Mouse (Mus musculus) kidney, embryonic 15.5 days (tissue): ENCODE data around the gene Sucnr1. TPM values are rescaled to one million over a fixed set of nuclear protein-coding genes. Genes with fewer than 3 reads are reported as not detected.
"Not testable (repeated sequence)": the region's sequence is repeated elsewhere in the genome, so short reads cannot be mapped to it uniquely, and the experiment has no call there.

Experiments
- ATAC-seq: fragments of 200-750 bp; cut with Nextera tagmentation; replicated peaks from 2 replicates; pipeline ENCODE4 v1.8.0; 2017; ENCODE audit warnings: moderate TSS enrichment; ENCODE audit not compliant: low FRiP score
- H3K27ac ChIP-seq: fragments of 300-500 bp; sonication (generic); 2 replicates; pipeline ENCODE4 v1.5.1; 2015; ENCODE audit warnings: mild to moderate bottlenecking, inconsistent platforms
- H3K27me3 ChIP-seq: fragments of 300-500 bp; sonication (generic); 2 replicates; pipeline ENCODE4 v1.6.1; 2015; ENCODE audit warnings: inconsistent platforms
- H3K36me3 ChIP-seq: fragments of 300-500 bp; sonication (generic); 2 replicates; pipeline ENCODE4 v1.6.1; 2015; ENCODE audit warnings: inconsistent platforms
- H3K4me1 ChIP-seq: fragments of 300-500 bp; sonication (generic); 2 replicates; pipeline ENCODE4 v1.6.1; 2015; ENCODE audit warnings: inconsistent platforms
- H3K4me2 ChIP-seq: fragments of 300-500 bp; sonication (generic); 2 replicates; pipeline ENCODE4 v1.6.1; 2015; ENCODE audit warnings: moderate library complexity, mild to moderate bottlenecking, inconsistent platforms
- H3K4me3 ChIP-seq: fragments of 300-500 bp; sonication (generic); replicated peaks from 2 replicates; pipeline ENCODE4 v1.5.1; 2015; ENCODE audit warnings: mild to moderate bottlenecking, inconsistent platforms
- H3K9ac ChIP-seq: fragments of 300-500 bp; sonication (generic); 2 replicates; pipeline ENCODE4 v1.6.1; 2015; ENCODE audit warnings: mild to moderate bottlenecking, inconsistent platforms
- H3K9me3 ChIP-seq: fragments of 300-500 bp; sonication (generic); replicated peaks from 2 replicates; pipeline ENCODE4 v1.6.1; 2016; ENCODE audit warnings: inconsistent platforms
- WGBS: fragments of 180-500 bp; shearing (Covaris S2); methylation state at CpG from one replicate; pipeline ENCODE4 v1.1.7; 2015; ENCODE audit warnings: mixed read lengths; 5-methylcytosine and 5-hydroxymethylcytosine counted together
- polyA plus RNA-seq: library from polyadenylated mRNA; unstranded; fragments of >200 nt; fragmentation: Nextera tagmentation; extraction: Ambion mirVana; gene quantifications from 2 replicates; pipeline ENCODE4 v1.2.1, GENCODE M21; 2015

The Sucnr1 gene
- polyA plus RNA-seq, 1 experiment from 2014 or later: 4.4 TPM

- no peak overlapping the region for H3K27ac ChIP-seq
- 69% methylated on average over 2 of the region's 2 CpGs for WGBS
- no peak overlapping the region for H3K4me3 ChIP-seq
- no peaks in the 10 kb centered on the region for H3K27me3 ChIP-seq
- no peaks in the 10 kb centered on the region for H3K4me1 ChIP-seq
- H3K9me3 ChIP-seq: no peaks in the 10 kb centered on the region
- ATAC-seq: no peak
- H3K4me2 ChIP-seq: no peak overlapping the region
- H3K36me3 ChIP-seq: no peaks in the 10 kb centered on the region
- no peak overlapping the region for H3K9ac ChIP-seq
Observed at GRCm38 (mm10) chr3:60094386-60095156, 12.9 kb downstream of the Sucnr1 start.

DNA sequence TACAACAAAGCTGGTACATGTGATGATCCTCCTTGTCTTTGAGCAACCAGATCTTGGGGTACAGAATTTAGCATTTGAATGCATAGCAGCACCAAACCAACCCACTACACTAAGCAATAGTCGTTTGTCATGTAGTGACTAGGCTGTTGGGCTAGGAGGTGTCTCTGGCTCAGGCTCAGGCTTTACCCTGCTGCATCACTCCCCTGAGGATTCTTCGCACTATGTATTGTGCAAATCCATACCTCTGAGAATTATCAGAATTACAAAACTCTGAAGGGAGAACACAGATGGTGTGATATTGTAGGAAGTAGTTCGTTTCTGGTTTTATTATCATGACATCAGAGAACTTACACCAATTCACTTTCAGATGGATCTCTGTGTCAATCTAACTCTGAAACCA is 15.3 kb downstream of the Sucnr1 start:
- Histone ChIP-seq H3K27ac (no peak overlapping the region), H3K9ac (no peak overlapping the region), H3K4me1 (no peaks in the 10 kb centered on the region), H3K4me2 (no peak overlapping the region), H3K4me3 (no peak overlapping the region), H3K9me3 (no peaks in the 10 kb centered on the region), H3K27me3 (no peaks in the 10 kb centered on the region), H3K36me3 (no peaks in the 10 kb centered on the region)
- no peak for ATAC-seq
- 70% methylated on average over 3 of the region's 3 CpGs for WGBS

DNA sequence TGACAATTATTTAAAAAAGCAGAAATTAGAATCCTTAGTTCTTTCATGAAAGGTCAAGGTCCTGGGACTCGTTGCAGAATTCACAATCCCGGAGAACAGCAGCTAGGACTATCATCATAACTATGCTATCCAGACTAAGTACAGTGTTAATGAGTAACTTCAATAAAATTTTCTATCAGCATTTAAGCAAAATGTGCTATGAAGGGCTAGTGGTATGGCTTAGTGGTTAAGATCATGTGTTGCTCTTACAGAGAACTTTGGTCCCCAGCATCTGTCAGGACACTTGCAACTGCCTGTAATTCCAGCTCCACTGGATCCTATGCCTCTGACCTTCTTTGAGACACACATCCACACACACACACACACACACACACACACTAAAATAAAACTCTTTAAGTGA is 15.8 kb downstream of the Sucnr1 start:
- WGBS: 80% methylated on average over 2 of the region's 2 CpGs
- Histone ChIP-seq H3K27me3 (no peaks in the 10 kb centered on the region), H3K9me3 (no peaks in the 10 kb centered on the region), H3K9ac (no peak overlapping the region), H3K4me1 (no peaks in the 10 kb centered on the region), H3K4me2 (no peak overlapping the region), H3K27ac (no peak overlapping the region), H3K36me3 (no peaks in the 10 kb centered on the region), H3K4me3 (no peak overlapping the region)
- ATAC-seq: no peak

DNA sequence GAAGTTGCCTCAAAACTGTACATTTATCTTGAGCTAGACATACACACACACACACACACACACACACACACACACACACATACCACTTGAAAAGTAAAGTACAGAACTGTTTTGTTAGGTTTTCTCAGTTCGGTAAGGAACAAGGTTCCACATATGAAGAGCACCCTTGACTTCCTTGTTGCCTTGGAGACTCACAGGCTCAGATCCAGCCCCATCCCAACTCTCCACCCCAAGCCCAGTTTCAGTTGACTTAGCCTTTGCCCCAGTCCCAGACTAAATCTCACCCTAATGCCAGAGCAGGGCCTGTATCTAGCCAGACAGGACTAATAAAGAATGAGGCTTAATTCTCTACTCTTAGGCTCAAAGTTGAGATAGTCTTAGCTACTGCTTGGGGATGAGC is 16.9 kb downstream of the Sucnr1 start:
- no peak overlapping the region for H3K9ac ChIP-seq
- no peak for ATAC-seq
- H3K27ac ChIP-seq: no peak overlapping the region

DNA sequence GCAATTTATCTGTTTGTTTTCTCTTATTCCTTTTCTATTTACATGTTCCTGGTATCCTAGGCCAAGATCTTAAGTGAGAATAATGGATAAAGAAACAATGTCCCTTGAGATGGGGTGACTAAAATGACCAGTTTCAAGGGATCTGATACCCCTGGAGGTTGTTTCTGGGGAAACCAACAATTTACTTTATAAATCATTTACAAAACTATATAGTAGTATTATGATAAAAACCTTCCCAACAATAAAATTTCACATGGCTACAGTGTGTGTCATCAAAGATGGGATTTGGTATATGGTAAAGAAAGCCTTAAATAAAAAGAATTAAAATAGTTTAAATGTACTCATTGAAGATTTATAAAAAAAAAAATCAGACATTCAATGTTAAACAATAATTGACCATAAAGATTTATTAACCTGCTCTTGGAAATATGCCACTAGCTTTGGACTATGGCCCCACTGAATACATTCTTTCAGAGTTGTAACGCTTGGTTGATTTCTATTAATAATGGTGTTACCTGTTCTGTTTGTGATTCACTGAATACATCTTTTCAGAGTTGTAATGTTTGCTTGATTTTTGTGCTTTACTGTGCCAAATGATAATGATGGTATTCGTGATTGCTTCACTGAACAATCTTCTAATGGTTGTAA is 22.9 kb downstream of the Sucnr1 start:
- Histone ChIP-seq H3K9me3 (no peaks in the 10 kb centered on the region), H3K4me1 (no peaks in the 10 kb centered on the region), H3K4me3 (no peak overlapping the region), H3K9ac (no peak overlapping the region), H3K27me3 (no peaks in the 10 kb centered on the region), H3K4me2 (no peak overlapping the region), H3K27ac (no peak overlapping the region), H3K36me3 (no peaks in the 10 kb centered on the region)
- 66% methylated on average over 2 of the region's 2 CpGs for WGBS
- ATAC-seq: no peak

More for the DNA sequence above, 16.9 kb downstream of the Sucnr1 start:
- H3K36me3 ChIP-seq: no peaks in the 10 kb centered on the region
- WGBS: 92% methylated on average over 1 of the region's 1 CpGs
- H3K4me3 ChIP-seq: no peak overlapping the region
- no peaks in the 10 kb centered on the region for H3K4me1 ChIP-seq
- no peaks in the 10 kb centered on the region for H3K9me3 ChIP-seq
- no peak overlapping the region for H3K4me2 ChIP-seq
- H3K27me3 ChIP-seq: no peaks in the 10 kb centered on the region

DNA sequence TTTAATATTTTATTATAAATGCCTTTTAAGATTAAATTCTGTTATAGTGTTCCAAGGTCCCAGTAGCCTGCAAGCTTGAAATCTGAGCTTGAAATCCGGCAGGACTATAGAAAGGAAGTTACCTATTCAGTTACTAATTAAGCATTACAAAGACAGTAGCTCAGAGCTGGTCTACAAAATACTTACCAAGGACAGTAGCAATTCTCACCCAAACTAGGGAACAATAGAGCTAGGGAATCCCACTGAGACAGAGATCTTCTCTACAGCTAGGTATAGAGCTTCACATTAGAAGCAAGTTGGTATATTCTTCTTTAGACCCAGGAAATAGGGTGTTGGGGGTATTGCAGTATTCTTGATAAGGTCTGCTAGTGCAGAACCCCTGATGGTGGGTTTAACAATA is 24.8 kb downstream of the Sucnr1 start:
- WGBS: 40% methylated on average over 1 of the region's 1 CpGs

DNA sequence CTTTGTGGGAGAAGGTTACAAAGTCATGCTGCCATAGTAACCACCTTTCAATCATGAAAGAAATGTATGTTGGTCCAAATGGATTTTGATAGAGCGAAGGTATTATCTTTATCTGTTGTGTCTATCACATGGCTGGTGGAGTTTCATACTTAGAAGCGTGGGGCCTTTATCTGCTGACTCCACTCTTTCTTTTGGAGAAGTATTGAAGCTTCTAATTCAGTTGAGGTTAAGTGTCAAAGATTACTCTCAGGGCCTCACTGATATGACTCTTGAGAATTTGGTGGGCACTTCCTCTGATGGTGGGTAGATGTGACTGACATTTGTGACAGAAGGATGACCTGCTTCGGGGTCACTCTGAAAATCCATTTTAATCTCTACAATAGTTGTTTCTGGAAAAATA is 26.1 kb downstream of the Sucnr1 start:
- no peak for ATAC-seq
- WGBS: 94% methylated on average over 3 of the region's 3 CpGs

More for the DNA sequence above, 24.8 kb downstream of the Sucnr1 start:
- H3K4me2 ChIP-seq, H3K27me3 ChIP-seq, H3K9ac ChIP-seq, H3K9me3 ChIP-seq, H3K27ac ChIP-seq, H3K4me1 ChIP-seq, ATAC-seq, H3K36me3 ChIP-seq, H3K4me3 ChIP-seq: not testable (repeated sequence)

GRCm38 (mm10) chr3:60108815-60109214 is 27.1 kb downstream of the Sucnr1 start:
- H3K4me1 ChIP-seq: no peaks in the 10 kb centered on the region
- H3K4me2 ChIP-seq: no peak overlapping the region
- no peaks in the 10 kb centered on the region for H3K27me3 ChIP-seq
- no peaks in the 10 kb centered on the region for H3K36me3 ChIP-seq
- no peak overlapping the region for H3K27ac ChIP-seq
- H3K4me3 ChIP-seq: no peak overlapping the region
- H3K9ac ChIP-seq: no peak overlapping the region
- ATAC-seq: no peak
- H3K9me3 ChIP-seq: no peaks in the 10 kb centered on the region

More for the DNA sequence above, 26.1 kb downstream of the Sucnr1 start:
- Histone ChIP-seq H3K4me3 (no peak overlapping the region), H3K9ac (no peak overlapping the region), H3K36me3 (no peaks in the 10 kb centered on the region), H3K9me3 (no peaks in the 10 kb centered on the region), H3K4me2 (no peak overlapping the region), H3K4me1 (no peaks in the 10 kb centered on the region), H3K27ac (no peak overlapping the region), H3K27me3 (no peaks in the 10 kb centered on the region)

- WGBS: 88% methylated on average over 4 of the region's 4 CpGs
- ATAC-seq: no peak
- H3K27ac ChIP-seq: no peak overlapping the region
- no peaks in the 10 kb centered on the region for H3K36me3 ChIP-seq
- H3K9ac ChIP-seq: no peak overlapping the region
- no peaks in the 10 kb centered on the region for H3K27me3 ChIP-seq
- H3K9me3 ChIP-seq: no peaks in the 10 kb centered on the region
- H3K4me3 ChIP-seq: no peak overlapping the region
- H3K4me2 ChIP-seq: no peak overlapping the region
- H3K4me1 ChIP-seq: no peaks in the 10 kb centered on the region
Observed at GRCm38 (mm10) chr3:60111135-60111710, 29.6 kb downstream of the Sucnr1 start.

DNA sequence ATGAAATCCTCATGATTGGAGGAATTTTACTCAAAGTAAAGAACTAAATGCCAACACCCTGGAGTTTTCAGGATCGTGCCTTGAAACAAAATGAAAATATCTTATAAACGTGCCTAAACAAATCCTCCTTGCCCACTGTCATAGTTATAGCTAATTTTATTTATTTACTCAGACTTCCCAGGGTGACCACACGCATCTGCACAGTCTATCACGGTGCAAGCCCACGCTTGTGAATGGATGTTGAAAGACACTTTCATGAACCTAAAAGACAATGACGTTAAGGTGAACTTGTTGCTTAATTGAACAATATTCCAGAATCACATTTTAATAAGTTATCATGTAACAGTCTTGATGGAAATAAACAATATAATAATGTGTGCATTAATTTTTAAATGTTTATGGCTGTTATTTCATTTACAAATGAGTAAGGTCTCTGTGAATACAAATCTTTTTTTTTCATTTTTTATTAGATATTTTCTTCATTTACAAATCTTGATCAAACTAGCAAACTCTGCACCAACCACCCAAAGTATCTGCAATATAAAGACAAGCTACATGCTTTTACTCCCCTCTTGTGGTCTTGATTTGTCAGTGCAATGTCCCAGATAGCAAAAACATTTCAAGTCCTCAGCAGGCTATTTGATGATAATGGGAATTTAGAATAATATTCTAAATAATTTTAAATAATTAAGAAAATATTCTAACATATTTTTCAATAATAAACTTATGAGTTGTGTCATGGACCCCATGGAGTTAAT is 30.4 kb downstream of the Sucnr1 start:
- no peak overlapping the region for H3K4me3 ChIP-seq
- H3K4me2 ChIP-seq: no peak overlapping the region
- no peaks in the 10 kb centered on the region for H3K4me1 ChIP-seq
- no peaks in the 10 kb centered on the region for H3K9me3 ChIP-seq
- no peaks in the 10 kb centered on the region for H3K36me3 ChIP-seq
- H3K9ac ChIP-seq: no peak overlapping the region
- no peaks in the 10 kb centered on the region for H3K27me3 ChIP-seq
- 74% methylated on average over 6 of the region's 6 CpGs for WGBS
- no peak for ATAC-seq
- H3K27ac ChIP-seq: no peak overlapping the region

- Histone ChIP-seq H3K27ac (no peak overlapping the region), H3K4me2 (no peak overlapping the region), H3K27me3 (no peaks in the 10 kb centered on the region), H3K4me1 (no peaks in the 10 kb centered on the region), H3K9me3 (no peaks in the 10 kb centered on the region), H3K4me3 (no peak overlapping the region), H3K9ac (no peak overlapping the region), H3K36me3 (no peaks in the 10 kb centered on the region)
- 67% methylated on average over 2 of the region's 2 CpGs for WGBS
- no peak for ATAC-seq
Observed at GRCm38 (mm10) chr3:60114571-60114970, 32.9 kb downstream of the Sucnr1 start.

- Histone ChIP-seq H3K4me2 (no peak overlapping the region), H3K4me3 (no peak overlapping the region), H3K27ac (no peak overlapping the region), H3K27me3 (no peaks in the 10 kb centered on the region), H3K36me3 (no peaks in the 10 kb centered on the region), H3K9me3 (no peaks in the 10 kb centered on the region), H3K4me1 (no peaks in the 10 kb centered on the region), H3K9ac (no peak overlapping the region)
- ATAC-seq: no peak
- WGBS: 71% methylated on average over 3 of the region's 3 CpGs
Observed at GRCm38 (mm10) chr3:60121449-60121848, 39.8 kb downstream of the Sucnr1 start.
